Mouse (Mus musculus): ENCODE data around the gene Tet2. TPM values are rescaled to one million over a fixed set of nuclear protein-coding genes. Genes with fewer than 3 reads are reported as not detected.
"Not testable (repeated sequence)": the region's sequence is repeated elsewhere in the genome, so short reads cannot be mapped to it uniquely, and the experiment has no call there.

Gene Tet2
- total RNA-seq (2014; rRNA removed) = 46.5 and 49.1 TPM in 2 replicates
- polyA plus RNA-seq (2015; fragmentation: Nextera tagmentation; extraction: Ambion mirVana) = 12.6 and 17.2 TPM in 2 replicates

- no peak; the same call in 1 of the 2 replicates for TF ChIP-seq CTCF (IDR thresholded peaks at IDR 0.05)
- Histone ChIP-seq H3K9ac (replicated peaks; ENCODE audit: low read length, poor library complexity, severe bottlenecking) (peak within 1 kb of the TSS; percentile 72), H3K4me1 (ENCODE audit: insufficient read depth, low read length) (peaks cover 3% of the 10 kb centered on the region; the same call in 1 of the 2 replicates), H3K4me2 (ENCODE audit: low read depth, low read length, poor library complexity, severe bottlenecking) (peak within 1 kb of the TSS; percentile 71), H3K27me3 (ENCODE audit: insufficient read depth, low read length) (no peaks in the 10 kb centered on the region), H3K9me3 (ENCODE audit: low read length) (no peaks in the 10 kb centered on the region), H3K36me3 (ENCODE audit: insufficient read depth, low read length) (no peaks in the 10 kb centered on the region), H3K4me3 (ENCODE audit: low read depth, low read length) (peak within 1 kb of the TSS; percentile 79), H3K27ac (ENCODE audit: low read depth, low read length) (peak within 1 kb of the TSS; percentile 90)
- WGBS = under 1% methylated on average over 49 of the region's 73 CpGs
- DNase-seq (ENCODE audit: low spot score) (peak; percentile 56), ATAC-seq (ENCODE audit: low FRiP score) (peak; percentile 74)
Measured at GRCm38 (mm10) chr3:133544551-133545303, at the start of gene Tet2. Gene Tet2 (minus strand): TSS chr3:133545139.

- not testable (repeated sequence) for H3K4me3 ChIP-seq (ENCODE audit: low read depth, low read length); H3K4me1 ChIP-seq (ENCODE audit: insufficient read depth, low read length); H3K9ac ChIP-seq (replicated peaks; ENCODE audit: low read length, poor library complexity, severe bottlenecking); H3K27ac ChIP-seq (ENCODE audit: low read depth, low read length); H3K9me3 ChIP-seq (ENCODE audit: low read length); H3K4me2 ChIP-seq (ENCODE audit: low read depth, low read length, poor library complexity, severe bottlenecking); ATAC-seq (ENCODE audit: low FRiP score); H3K36me3 ChIP-seq (ENCODE audit: insufficient read depth, low read length); DNase-seq (ENCODE audit: low spot score); H3K27me3 ChIP-seq (ENCODE audit: insufficient read depth, low read length)
- 82% methylated on average over 2 of the region's 2 CpGs for WGBS
Measured at GRCm38 (mm10) chr3:133592995-133593394, 48.1 kb upstream of the Tet2 start.

GRCm38 (mm10) chr3:133590506-133591152 lies 45.7 kb upstream of the Tet2 start:
- Histone ChIP-seq H3K4me1 (ENCODE audit: insufficient read depth, low read length) (no peaks in the 10 kb centered on the region), H3K4me2 (ENCODE audit: low read depth, low read length, poor library complexity, severe bottlenecking) (no peak overlapping the region), H3K4me3 (ENCODE audit: low read depth, low read length) (no peak overlapping the region), H3K9me3 (ENCODE audit: low read length) (no peaks in the 10 kb centered on the region), H3K36me3 (ENCODE audit: insufficient read depth, low read length) (no peaks in the 10 kb centered on the region), H3K27me3 (ENCODE audit: insufficient read depth, low read length) (no peaks in the 10 kb centered on the region), H3K9ac (replicated peaks; ENCODE audit: low read length, poor library complexity, severe bottlenecking) (no peak overlapping the region), H3K27ac (ENCODE audit: low read depth, low read length) (no peak overlapping the region)
- WGBS = 90% methylated on average over 7 of the region's 7 CpGs
- no peak for TF ChIP-seq CTCF (IDR thresholded peaks at IDR 0.05)
- ATAC-seq (ENCODE audit: low FRiP score) (no peak), DNase-seq (ENCODE audit: low spot score) (no peak)

- H3K9ac ChIP-seq (replicated peaks; ENCODE audit: low read length, poor library complexity, severe bottlenecking) = no peak overlapping the region
- no peak for TF ChIP-seq CTCF (IDR thresholded peaks at IDR 0.05)
- no peak overlapping the region for H3K27ac ChIP-seq (ENCODE audit: low read depth, low read length)
- no peaks in the 10 kb centered on the region for H3K9me3 ChIP-seq (ENCODE audit: low read length)
- H3K4me3 ChIP-seq (ENCODE audit: low read depth, low read length) = no peak overlapping the region
- no peak for DNase-seq (ENCODE audit: low spot score)
- no peaks in the 10 kb centered on the region for H3K36me3 ChIP-seq (ENCODE audit: insufficient read depth, low read length)
- H3K27me3 ChIP-seq (ENCODE audit: insufficient read depth, low read length) = no peaks in the 10 kb centered on the region
- no peak overlapping the region for H3K4me2 ChIP-seq (ENCODE audit: low read depth, low read length, poor library complexity, severe bottlenecking)
- no peak for ATAC-seq (ENCODE audit: low FRiP score)
- no peaks in the 10 kb centered on the region for H3K4me1 ChIP-seq (ENCODE audit: insufficient read depth, low read length)
- WGBS = 89% methylated on average over 2 of the region's 2 CpGs
Measured at GRCm38 (mm10) chr3:133585010-133585409, 40.1 kb upstream of the Tet2 start.

- DNase-seq (ENCODE audit: low spot score) (no peak), ATAC-seq (ENCODE audit: low FRiP score) (no peak)
- Histone ChIP-seq H3K27me3 (ENCODE audit: insufficient read depth, low read length) (no peaks in the 10 kb centered on the region), H3K36me3 (ENCODE audit: insufficient read depth, low read length) (no peaks in the 10 kb centered on the region), H3K4me2 (ENCODE audit: low read depth, low read length, poor library complexity, severe bottlenecking) (no peak overlapping the region), H3K9me3 (ENCODE audit: low read length) (no peaks in the 10 kb centered on the region), H3K4me3 (ENCODE audit: low read depth, low read length) (no peak overlapping the region), H3K9ac (replicated peaks; ENCODE audit: low read length, poor library complexity, severe bottlenecking) (no peak overlapping the region), H3K27ac (ENCODE audit: low read depth, low read length) (no peak overlapping the region), H3K4me1 (ENCODE audit: insufficient read depth, low read length) (no peaks in the 10 kb centered on the region)
- 89% methylated on average over 9 of the region's 9 CpGs for WGBS
- no peak for TF ChIP-seq CTCF (IDR thresholded peaks at IDR 0.05)
Measured at GRCm38 (mm10) chr3:133583411-133584025, 38.6 kb upstream of the Tet2 start.

GRCm38 (mm10) chr3:133582969-133583368 lies 38.0 kb upstream of the Tet2 start:
- Histone ChIP-seq H3K4me2 (ENCODE audit: low read depth, low read length, poor library complexity, severe bottlenecking) (no peak overlapping the region), H3K36me3 (ENCODE audit: insufficient read depth, low read length) (no peaks in the 10 kb centered on the region), H3K9ac (replicated peaks; ENCODE audit: low read length, poor library complexity, severe bottlenecking) (no peak overlapping the region), H3K4me3 (ENCODE audit: low read depth, low read length) (no peak overlapping the region), H3K9me3 (ENCODE audit: low read length) (no peaks in the 10 kb centered on the region), H3K27me3 (ENCODE audit: insufficient read depth, low read length) (no peaks in the 10 kb centered on the region), H3K4me1 (ENCODE audit: insufficient read depth, low read length) (no peaks in the 10 kb centered on the region), H3K27ac (ENCODE audit: low read depth, low read length) (no peak overlapping the region)
- ATAC-seq (ENCODE audit: low FRiP score) (no peak), DNase-seq (ENCODE audit: low spot score) (no peak)
- no peak for TF ChIP-seq CTCF (IDR thresholded peaks at IDR 0.05)
- WGBS = 76% methylated on average over 4 of the region's 4 CpGs
